Mouse (Mus musculus) heart, adult 10 weeks (tissue): ENCODE results near the gene C030005K15Rik. TPM values are rescaled to one million over a fixed set of nuclear protein-coding genes. Genes with fewer than 3 reads are reported as not detected.

ENCODE experiments used
- polyA plus RNA-seq: library from polyadenylated mRNA; stranded (reverse); fragments of 350-450 nt; fragmentation: Illumina TruSeq; extraction: RNeasy Lipid Tissue Mini Kit (QIAGEN cat#74804); gene quantifications from one replicate; pipeline ENCODE4 v1.2.3, GENCODE M21; 2014; ENCODE audit warnings: low read depth, low replicate concordance

The C030005K15Rik gene
- not detected for polyA plus RNA-seq

GRCm38 (mm10) chr10:97726655-97727054 lies at the start of gene C030005K15Rik:
Gene C030005K15Rik (minus strand): TSS chr10:97726755.

DNA sequence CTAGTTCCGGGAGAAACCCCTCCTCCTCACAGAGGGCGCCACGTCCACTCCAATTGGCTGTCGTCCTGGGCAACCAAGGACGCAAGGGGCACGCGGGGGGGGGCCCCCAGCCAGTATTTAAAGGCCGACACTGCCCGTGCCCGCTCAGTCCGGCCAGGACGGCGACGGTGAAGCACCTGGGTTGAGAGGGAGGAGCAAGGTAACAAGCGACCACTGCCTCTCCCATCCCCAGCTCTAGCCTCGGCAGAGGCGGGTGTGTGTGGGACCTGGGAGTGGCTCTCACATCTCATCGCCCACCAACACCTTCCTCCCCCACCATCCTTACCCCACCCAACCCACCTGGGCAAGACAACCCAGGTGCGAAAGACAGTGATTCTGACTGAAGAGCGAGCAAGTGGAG lies 33.6 kb downstream of the C030005K15Rik start, which contains the start of gene Ccer1:
TSS of gene Ccer1 (plus strand) at position 147 of the 400 bp plus-strand sequence.

Other genes with a start within 250 kb of the C030005K15Rik start
- 815 TPM for gene Dcn, start 247.1 kb downstream of the C030005K15Rik start, polyA plus RNA-seq
- gene Lum, start 161.6 kb downstream of the C030005K15Rik start, polyA plus RNA-seq = 97.2 TPM
- gene Kera, start 119.9 kb downstream of the C030005K15Rik start, polyA plus RNA-seq = not detected
- gene Epyc, start 82.7 kb downstream of the C030005K15Rik start, polyA plus RNA-seq = 1.9 TPM
- not detected for gene Ccer1, start 33.7 kb downstream of the C030005K15Rik start, polyA plus RNA-seq